24 mouse cellular contexts compared by ENCODE assay signal in the genomic region with DNA sequence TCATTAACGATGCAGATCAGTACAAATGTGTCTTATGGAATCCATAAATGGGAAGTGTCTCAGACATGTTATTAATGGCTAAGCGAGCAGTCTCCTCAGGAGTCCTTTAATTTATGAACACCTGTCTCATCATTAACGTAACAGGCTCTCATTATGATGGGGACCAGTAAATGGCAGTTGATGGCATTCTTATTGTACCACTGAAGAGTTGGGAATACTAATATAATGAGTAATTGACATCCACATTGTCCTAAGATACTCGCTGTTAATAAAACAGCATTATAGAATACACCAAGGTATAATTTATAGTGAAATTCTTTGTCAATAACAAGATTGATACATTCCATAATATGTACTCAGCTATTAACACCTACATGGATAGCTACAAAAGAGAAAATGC.
DNase-seq lines count a peak whose midpoint lies in the region; ATAC-seq lines count a peak whose summit lies in the region.
"Had no signal": no experiment of that assay in that cellular context is flagged by ENCODE, and none has a peak within 500 bp of the region (broad histone marks: within the 10 kb centered on the region; RNA-seq: fewer than 3 reads in every experiment).

No protein-coding gene starts in this region.

- H3K9ac ChIP-seq in hindbrain, embryonic 13.5 days = no peak overlapping the region
- no peak overlapping the region for H3K9ac ChIP-seq in hindbrain, embryonic 16.5 days (ENCODE audit: low read depth, low read length)
- no peak overlapping the region for H3K9ac ChIP-seq in hindbrain, embryonic 15.5 days
- no peak overlapping the region for H3K9ac ChIP-seq in hindbrain, embryonic 12.5 days
- no peak overlapping the region for H3K9ac ChIP-seq in neural tube, embryonic 14.5 days (replicated peaks; ENCODE audit: low read depth, low read length)
- H3K9ac ChIP-seq: embryonic facial prominence, embryonic 12.5 days; forebrain, embryonic 13.5 days; forebrain, embryonic 15.5 days had no signal

- DNase-seq in right cerebral cortex, adult 18-20 months = no peak
- DNase-seq: adrenal gland, adult 8-10 months; adrenal gland, postnatal 14 days; adrenal gland, postnatal 36 days; B cell, adult 2 months; cerebellum, adult 11-12 months; cerebellum, adult 2 months; cerebellum, adult 9-10 months; cerebellum, postnatal 10 days; cerebellum, postnatal 25 days had no signal

- H3K27me3 ChIP-seq in hindbrain, embryonic 13.5 days = no peaks in the 10 kb centered on the region
- no peaks in the 10 kb centered on the region for H3K27me3 ChIP-seq in hindbrain, embryonic 16.5 days (replicated peaks; ENCODE audit: control insufficient read depth, insufficient read depth, low read length)
- no peaks in the 10 kb centered on the region for H3K27me3 ChIP-seq in hindbrain, embryonic 15.5 days
- no peaks in the 10 kb centered on the region for H3K27me3 ChIP-seq in hindbrain, embryonic 12.5 days
- no peaks in the 10 kb centered on the region for H3K27me3 ChIP-seq in neural tube, embryonic 14.5 days (ENCODE audit: control insufficient read depth, insufficient read depth, low read length)
- H3K27me3 ChIP-seq: CH12.LX; embryonic facial prominence, embryonic 12.5 days; forebrain, embryonic 13.5 days; forebrain, embryonic 15.5 days; Patski had no signal

- H3K9me3 ChIP-seq in hindbrain, embryonic 13.5 days = no peaks in the 10 kb centered on the region
- H3K9me3 ChIP-seq in hindbrain, embryonic 16.5 days (ENCODE audit: control insufficient read depth, low read length) = no peaks in the 10 kb centered on the region
- no peaks in the 10 kb centered on the region for H3K9me3 ChIP-seq in hindbrain, embryonic 15.5 days
- H3K9me3 ChIP-seq in hindbrain, embryonic 12.5 days (replicated peaks) = no peaks in the 10 kb centered on the region
- H3K9me3 ChIP-seq in neural tube, embryonic 14.5 days (ENCODE audit: control insufficient read depth, low read length) = no peaks in the 10 kb centered on the region
- H3K9me3 ChIP-seq: embryonic facial prominence, embryonic 10.5 days; embryonic facial prominence, embryonic 12.5 days; forebrain, embryonic 13.5 days; forebrain, embryonic 15.5 days; G1E had no signal

- no peak overlapping the region for H3K4me2 ChIP-seq in hindbrain, embryonic 13.5 days
- no peak overlapping the region for H3K4me2 ChIP-seq in hindbrain, embryonic 16.5 days (ENCODE audit: low read length)
- no peak overlapping the region for H3K4me2 ChIP-seq in hindbrain, embryonic 15.5 days
- H3K4me2 ChIP-seq in hindbrain, embryonic 12.5 days (replicated peaks) = no peak overlapping the region
- H3K4me2 ChIP-seq in neural tube, embryonic 14.5 days (ENCODE audit: low read depth, low read length) = no peak overlapping the region
- H3K4me2 ChIP-seq: embryonic facial prominence, embryonic 12.5 days; forebrain, embryonic 13.5 days; forebrain, embryonic 15.5 days had no signal

- H3K36me3 ChIP-seq in hindbrain, embryonic 13.5 days = no peaks in the 10 kb centered on the region
- no peaks in the 10 kb centered on the region for H3K36me3 ChIP-seq in hindbrain, embryonic 16.5 days (ENCODE audit: control insufficient read depth, insufficient read depth, low read length)
- no peaks in the 10 kb centered on the region for H3K36me3 ChIP-seq in hindbrain, embryonic 15.5 days
- H3K36me3 ChIP-seq in hindbrain, embryonic 12.5 days = no peaks in the 10 kb centered on the region
- no peaks in the 10 kb centered on the region for H3K36me3 ChIP-seq in neural tube, embryonic 14.5 days (ENCODE audit: control insufficient read depth, insufficient read depth, low read length)
- H3K36me3 ChIP-seq: embryonic facial prominence, embryonic 10.5 days; embryonic facial prominence, embryonic 12.5 days; forebrain, embryonic 15.5 days; G1E had no signal

- ATAC-seq in hindbrain, embryonic 13.5 days (ENCODE audit: low FRiP score) = peak; percentile 66
- no peak for ATAC-seq in hindbrain, embryonic 16.5 days
- ATAC-seq in hindbrain, embryonic 15.5 days (ENCODE audit: low FRiP score, low read depth) = 0 out of 2 replicates have a peak, but pooled peaks have one; percentile 30
- ATAC-seq in hindbrain, embryonic 12.5 days (ENCODE audit: low FRiP score) = no peak
- peak; percentile 83; the same call in 1 of the 2 replicates for ATAC-seq in neural tube, embryonic 14.5 days (ENCODE audit: low read depth)
- ATAC-seq: activated CD4-positive, CD25-positive, alpha-beta regulatory T cell, adult 4 months; CD4-positive, CD25-positive, alpha-beta regulatory T cell, adult 4 months; forebrain, embryonic 13.5 days; forebrain, embryonic 15.5 days; Patski had no signal

- no peak overlapping the region for H3K4me3 ChIP-seq in hindbrain, embryonic 13.5 days
- no peak overlapping the region for H3K4me3 ChIP-seq in hindbrain, embryonic 16.5 days (ENCODE audit: low read length)
- no peak overlapping the region for H3K4me3 ChIP-seq in hindbrain, embryonic 15.5 days
- H3K4me3 ChIP-seq in hindbrain, embryonic 12.5 days = no peak overlapping the region
- no peak overlapping the region for H3K4me3 ChIP-seq in neural tube, embryonic 14.5 days (ENCODE audit: low read depth, low read length)
- H3K4me3 ChIP-seq: embryonic facial prominence, embryonic 10.5 days; embryonic facial prominence, embryonic 12.5 days; forebrain, embryonic 13.5 days; forebrain, embryonic 15.5 days had no signal

- H3K4me1 ChIP-seq in hindbrain, embryonic 13.5 days (replicated peaks) = no peaks in the 10 kb centered on the region
- H3K4me1 ChIP-seq in hindbrain, embryonic 16.5 days (ENCODE audit: control insufficient read depth, insufficient read depth, low read depth, low read length) = no peaks in the 10 kb centered on the region
- H3K4me1 ChIP-seq in hindbrain, embryonic 15.5 days (replicated peaks) = no peaks in the 10 kb centered on the region
- no peaks in the 10 kb centered on the region for H3K4me1 ChIP-seq in hindbrain, embryonic 12.5 days
- no peaks in the 10 kb centered on the region for H3K4me1 ChIP-seq in neural tube, embryonic 14.5 days (ENCODE audit: control insufficient read depth, insufficient read depth, low read length)
- H3K4me1 ChIP-seq: embryonic facial prominence, embryonic 10.5 days; embryonic facial prominence, embryonic 12.5 days; forebrain, embryonic 13.5 days; forebrain, embryonic 15.5 days had no signal

- H3K27ac ChIP-seq in hindbrain, embryonic 13.5 days = no peak overlapping the region
- no peak overlapping the region for H3K27ac ChIP-seq in hindbrain, embryonic 16.5 days (ENCODE audit: low read depth, low read length)
- no peak overlapping the region for H3K27ac ChIP-seq in hindbrain, embryonic 15.5 days (replicated peaks)
- no peak overlapping the region for H3K27ac ChIP-seq in hindbrain, embryonic 12.5 days
- no peak overlapping the region for H3K27ac ChIP-seq in neural tube, embryonic 14.5 days (ENCODE audit: low read depth, low read length)
- H3K27ac ChIP-seq: embryonic facial prominence, embryonic 10.5 days; embryonic facial prominence, embryonic 12.5 days; forebrain, embryonic 13.5 days; forebrain, embryonic 15.5 days had no signal

- 64% methylated on average over 4 of the region's 4 CpGs for WGBS in hindbrain, embryonic 13.5 days
- 70% methylated on average over 4 of the region's 4 CpGs for WGBS in hindbrain, embryonic 16.5 days
- WGBS in hindbrain, embryonic 15.5 days = 64% methylated on average over 4 of the region's 4 CpGs
- WGBS in hindbrain, embryonic 12.5 days = 82% methylated on average over 4 of the region's 4 CpGs
- 60% methylated on average over 4 of the region's 4 CpGs for WGBS in neural tube, embryonic 14.5 days

Comparison
In these comparisons a context has a peak if more than half of its experiments do, and no peak if none do; other contexts are left out.
1. ATAC-seq: peak in hindbrain, embryonic 13.5 days (single experiment), hindbrain, embryonic 15.5 days (single experiment) and neural tube, embryonic 14.5 days (single experiment); none in hindbrain, embryonic 16.5 days (single experiment) and hindbrain, embryonic 12.5 days (single experiment).